Mouse (Mus musculus) heart, postnatal 4 days (tissue): ENCODE results near the gene Olfr394. TPM values are rescaled to one million over a fixed set of nuclear protein-coding genes. Genes with fewer than 3 reads are reported as not detected.
"Not testable (repeated sequence)": the region's sequence is repeated elsewhere in the genome, so short reads cannot be mapped to it uniquely, and the experiment has no call there.

ENCODE experiments used
- DNase-seq: peaks from one replicate; pipeline ENCODE4 v3.0.0; 2021
- total RNA-seq, 2 experiments: library from RNA; stranded (reverse); gene quantifications; 2 replicates each; pipeline ENCODE4 v1.2.3; 2021

Gene Olfr394
- not detected for total RNA-seq

DNA sequence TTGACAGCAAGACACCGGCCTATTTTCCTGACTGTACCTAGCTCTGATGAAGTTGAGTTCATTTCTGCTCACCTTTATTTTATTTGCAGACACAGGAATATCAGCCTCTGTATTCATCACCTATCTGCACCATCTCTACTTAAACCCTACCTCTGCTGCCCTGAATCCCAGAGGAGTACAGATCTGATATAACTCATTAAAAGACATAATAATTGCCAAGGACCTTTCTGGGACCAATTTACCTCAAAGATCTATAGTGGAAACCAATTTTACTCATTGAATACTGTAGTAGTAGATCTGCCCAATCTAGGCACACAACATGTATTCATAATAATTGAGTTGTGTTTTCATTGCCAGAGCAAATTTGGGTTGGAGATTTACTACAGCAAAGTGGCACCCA lies at the start of gene Olfr394:
Olfr394 (minus strand) TSS at position 101 of the 400 bp plus-strand sequence.
- DNase-seq: no peak

DNA sequence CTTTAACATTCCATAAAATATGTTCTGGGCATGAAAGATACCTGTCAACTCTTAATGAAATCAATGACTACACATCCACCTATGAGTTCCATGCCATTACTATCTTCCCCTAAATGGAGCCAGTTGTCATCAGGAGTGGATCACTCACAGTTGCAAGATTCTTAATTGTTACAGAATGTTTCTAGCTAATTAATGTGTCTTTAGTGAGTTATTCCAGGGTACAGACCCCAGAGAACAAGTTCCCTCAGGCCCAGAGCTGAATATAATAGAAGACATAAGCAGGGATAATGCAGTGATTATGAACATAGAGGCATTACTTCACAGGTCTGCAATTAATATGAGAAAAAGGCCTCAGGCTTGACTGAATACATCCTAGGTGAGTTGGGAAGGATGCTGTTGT lies 45.8 kb upstream of the Olfr394 start, which contains the start of gene Olfr23:
Olfr23 (plus strand) TSS at position 301 of the 400 bp plus-strand sequence.
- no peak for DNase-seq

DNA sequence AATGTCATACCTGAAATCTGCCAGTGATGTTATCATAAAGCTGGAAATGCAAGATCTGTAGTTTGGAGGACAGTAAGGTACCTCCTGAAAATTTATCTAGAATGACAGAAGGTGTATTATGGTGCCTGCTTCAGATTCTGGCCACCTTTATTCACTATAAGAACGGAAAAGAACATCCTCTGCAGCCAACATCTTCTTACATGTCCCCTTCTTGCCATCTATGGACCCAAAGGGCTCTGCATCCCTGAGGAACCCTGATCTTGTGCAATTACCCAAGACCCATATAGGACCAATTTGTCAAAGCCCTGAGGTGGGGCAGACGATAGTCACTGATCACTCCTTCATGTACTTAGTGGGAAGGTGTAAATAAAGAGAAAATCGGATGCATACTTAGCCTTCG lies 18.6 kb upstream of the Olfr394 start, which contains the start of gene Olfr395:
Olfr395 (minus strand) TSS at position 101 of the 400 bp plus-strand sequence.
- not testable (repeated sequence) for DNase-seq

DNA sequence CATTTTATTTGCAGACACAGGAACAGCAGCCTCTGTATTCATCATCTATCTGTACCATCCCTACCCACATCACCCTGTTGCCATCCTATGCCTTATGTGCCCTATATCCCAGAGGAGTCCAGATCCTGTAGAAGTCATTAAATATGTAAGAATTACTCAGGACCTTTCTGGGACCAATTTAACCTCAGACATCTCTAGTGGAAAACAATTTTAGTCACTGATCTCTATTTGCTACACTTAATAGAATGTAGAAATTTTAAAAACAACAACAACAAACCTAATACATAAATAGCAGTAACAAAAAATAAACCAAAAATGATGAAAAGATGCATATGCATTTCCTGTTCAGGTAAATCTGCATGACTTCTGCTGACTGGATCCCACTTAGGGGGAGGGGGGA lies 39.2 kb downstream of the Olfr394 start, which contains the start of gene Olfr393:
Olfr393 (minus strand) TSS at position 101 of the 400 bp plus-strand sequence.
- no peak for DNase-seq

Other genes starting within 250 kb of the Olfr394 start
- gene Zfp735, start 202.0 kb downstream of the Olfr394 start, total RNA-seq: not detected
- not detected for gene Olfr389, start 110.1 kb downstream of the Olfr394 start, total RNA-seq
- not detected for gene Olfr390, start 107.8 kb downstream of the Olfr394 start, total RNA-seq
- not detected for gene Olfr391-ps, start 87.7 kb downstream of the Olfr394 start, total RNA-seq
- gene Olfr392, start 73.7 kb downstream of the Olfr394 start, total RNA-seq: not detected
- gene Olfr393, start 39.3 kb downstream of the Olfr394 start, total RNA-seq: not detected
- not detected for gene Olfr395, start 18.5 kb upstream of the Olfr394 start, total RNA-seq
- gene Olfr23, start 45.9 kb upstream of the Olfr394 start, total RNA-seq: not detected
- gene Olfr397, start 70.0 kb upstream of the Olfr394 start, total RNA-seq: not detected
- gene Olfr398, start 99.6 kb upstream of the Olfr394 start, total RNA-seq: not detected
- not detected for gene Olfr139, start 165.8 kb upstream of the Olfr394 start, total RNA-seq
- not detected for gene Olfr399, start 165.8 kb upstream of the Olfr394 start, total RNA-seq
- not detected for gene Zfp616, start 179.2 kb upstream of the Olfr394 start, total RNA-seq
- not detected for gene Olfr401, start 222.9 kb upstream of the Olfr394 start, total RNA-seq